Mouse (Mus musculus) C2C12 (cell line): Measurements from ENCODE around the gene Large2.

Experiments used
- CTCF ChIP-seq: IDR thresholded peaks from one replicate; pipeline ENCODE4 v1.5.1; 2011; ENCODE audit not compliant: control insufficient read depth, insufficient read depth, insufficient read length
- MAX ChIP-seq: IDR thresholded peaks from one replicate; pipeline ENCODE4 v1.6.1; 2011; ENCODE audit warnings: mild to moderate bottlenecking, control low read depth

DNA sequence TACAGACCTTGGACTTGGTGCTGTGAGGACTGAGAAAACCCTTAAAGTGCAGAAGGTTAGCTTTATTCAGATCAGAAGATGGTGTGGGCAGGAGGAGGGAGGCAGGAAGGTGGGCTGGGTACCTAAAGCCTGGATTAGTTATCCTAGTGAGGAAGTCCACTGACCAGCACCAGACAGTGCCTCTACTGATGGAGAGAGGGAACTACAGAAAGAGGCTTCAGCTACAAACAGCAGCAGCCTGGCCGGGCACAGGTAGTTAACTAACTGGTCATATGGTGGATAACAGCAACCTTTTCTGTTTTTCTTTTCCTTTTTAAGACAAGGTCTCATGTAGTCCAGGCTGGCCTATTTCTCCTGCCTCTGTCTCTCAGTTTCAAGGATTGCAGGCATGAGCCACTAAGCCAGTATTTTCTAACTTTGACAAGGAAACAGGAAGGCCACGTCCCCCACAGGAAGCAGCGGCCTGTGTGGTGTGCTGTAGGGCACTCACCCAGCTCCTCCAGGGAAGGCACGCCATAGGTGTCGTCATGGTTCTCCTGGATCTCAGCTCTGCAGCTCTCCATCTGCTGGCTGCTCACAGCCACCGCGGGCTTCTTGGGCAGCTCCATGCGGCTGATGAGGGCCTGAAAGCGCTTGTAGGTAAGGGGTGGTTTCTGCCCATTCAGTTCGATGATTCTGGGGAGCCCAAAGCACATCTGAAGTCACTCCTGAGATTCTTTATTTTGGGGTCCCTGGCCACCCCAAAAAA is 47.9 kb upstream of the Large2 start:
- TF ChIP-seq CTCF (no peak), MAX (no peak)
